Mouse (Mus musculus): ENCODE measurements around the gene Thoc6.

DNA sequence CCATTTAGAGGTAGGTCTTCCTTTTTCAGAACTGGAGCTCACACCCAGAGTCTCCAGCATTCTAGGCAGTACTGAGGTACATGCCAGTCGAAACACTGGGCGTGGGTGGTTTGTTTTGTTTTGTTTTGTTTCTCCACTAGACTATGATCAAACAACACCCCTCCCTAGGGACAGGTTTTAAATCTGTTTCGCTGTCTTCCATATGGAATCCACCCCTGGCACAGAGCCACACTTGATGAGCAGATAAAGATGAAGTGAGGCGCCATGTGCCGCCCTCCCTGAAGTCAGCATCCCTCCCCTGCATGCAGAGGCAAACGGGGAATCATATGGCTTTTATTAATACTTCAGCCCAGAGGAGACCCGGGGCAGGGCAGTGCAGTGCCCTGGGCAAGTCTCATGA is 31.1 kb upstream of the Thoc6 start:
- TF ChIP-seq MAX (IDR thresholded peaks at IDR 0.05; ENCODE audit: low read depth): no peak
- no peak for TF ChIP-seq POLR2A (IDR thresholded peaks at IDR 0.05; ENCODE audit: insufficient read length, low read depth)
